Mouse (Mus musculus) lung, adult 2 months (tissue): ENCODE data around the gene Cabp1.

Source experiments
- CTCF ChIP-seq: fragments of 200-500 bp; IDR thresholded peaks from 2 replicates; pipeline ENCODE4 v1.5.1; 2011; ENCODE audit warnings: mild to moderate bottlenecking, low read length, control low read depth; ENCODE audit not compliant: insufficient read depth
- POLR2A ChIP-seq: fragments of 200-500 bp; IDR thresholded peaks from 2 replicates; pipeline ENCODE4 v1.6.1; 2011; ENCODE audit warnings: low read depth, mild to moderate bottlenecking, control low read depth, low read length, borderline replicate concordance; ENCODE audit errors: extremely low read depth

DNA sequence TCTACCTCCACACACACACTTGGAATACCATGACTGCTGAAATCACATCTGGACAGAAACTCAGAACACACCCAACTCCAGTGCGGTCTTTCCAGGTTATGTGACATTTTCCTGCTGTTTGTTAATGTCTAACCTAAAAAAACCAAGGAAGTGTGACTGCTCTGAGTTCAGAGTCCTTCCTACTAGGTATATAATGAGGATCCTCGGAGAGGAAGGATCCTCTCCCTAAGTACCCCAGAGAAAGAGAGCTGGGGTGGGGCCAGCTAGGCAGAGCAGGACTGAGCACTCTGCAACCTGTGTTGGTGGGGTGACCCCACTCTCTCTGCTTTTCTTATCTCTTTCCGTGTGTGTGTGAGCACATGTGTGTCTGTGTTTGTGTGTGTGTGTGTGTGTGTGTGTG, 46.8 kb downstream of the Cabp1 start:
- TF ChIP-seq CTCF (no peak), POLR2A (no peak)
